ENCODE assay signal across 8 mouse cellular contexts in genomic region chr3:89177242-89178106, GRCm38 (mm10). TPM values are rescaled to one million over a fixed set of nuclear protein-coding genes. Genes with fewer than 3 reads are reported as not detected.
DNase-seq lines count a peak whose midpoint lies in the region; ATAC-seq and TF ChIP-seq lines count a peak whose summit lies in the region.

Gene Scamp3 (plus strand): TSS chr3:89177473.

- H3K4me2 ChIP-seq in embryonic facial prominence, embryonic 15.5 days (replicated peaks), result peak within 1 kb of the TSS; percentile 76
- peak within 1 kb of the TSS; percentile 89 for H3K4me2 ChIP-seq in limb, embryonic 14.5 days (replicated peaks; ENCODE audit: low read depth, low read length, severe bottlenecking)
- H3K4me2 ChIP-seq in midbrain, postnatal 0 days (ENCODE audit: low read depth, low read length, poor library complexity, severe bottlenecking), result peak within 1 kb of the TSS; percentile 68

- peak within 1 kb of the TSS; percentile 78 for H3K9ac ChIP-seq in embryonic facial prominence, embryonic 15.5 days
- peak within 1 kb of the TSS; percentile 84 for H3K9ac ChIP-seq in limb, embryonic 14.5 days (ENCODE audit: low read depth, low read length, severe bottlenecking)
- peak within 1 kb of the TSS; percentile 74 for H3K9ac ChIP-seq in midbrain, postnatal 0 days (replicated peaks; ENCODE audit: low read length, poor library complexity, severe bottlenecking)

- ATAC-seq in embryonic facial prominence, embryonic 15.5 days (ENCODE audit: insufficient number of reproducible peaks, low FRiP score, low TSS enrichment, low read depth), result peak; percentile 94
- peak; percentile 96 for ATAC-seq in limb, embryonic 14.5 days (ENCODE audit: low FRiP score, low read depth)
- peak; percentile 95 for ATAC-seq in midbrain, postnatal 0 days (ENCODE audit: low FRiP score)

- no peaks in the 10 kb centered on the region for H3K27me3 ChIP-seq in embryonic facial prominence, embryonic 15.5 days
- no peaks in the 10 kb centered on the region for H3K27me3 ChIP-seq in limb, embryonic 14.5 days (ENCODE audit: control insufficient read depth, insufficient read depth, low read length)
- no peaks in the 10 kb centered on the region for H3K27me3 ChIP-seq in midbrain, postnatal 0 days (ENCODE audit: insufficient read depth, low read length)

- H3K27ac ChIP-seq in bone marrow, adult 2 months (ENCODE audit: control insufficient read depth, insufficient read depth, low read depth, low read length, poor library complexity), result peak within 1 kb of the TSS; percentile 20; the same call in 1 of the 2 replicates
- H3K27ac ChIP-seq in embryonic facial prominence, embryonic 15.5 days (replicated peaks), result peak within 1 kb of the TSS; percentile 78
- H3K27ac ChIP-seq in limb, embryonic 14.5 days (replicated peaks; ENCODE audit: low read depth, low read length), result peak within 1 kb of the TSS; percentile 78
- peak within 1 kb of the TSS; percentile 74 for H3K27ac ChIP-seq in midbrain, postnatal 0 days (ENCODE audit: low read depth, low read length)

- peaks cover 2% of the 10 kb centered on the region; the same call in 1 of the 2 replicates for H3K4me1 ChIP-seq in bone marrow, adult 2 months (ENCODE audit: control insufficient read depth, insufficient read depth, low read length)
- H3K4me1 ChIP-seq in embryonic facial prominence, embryonic 15.5 days, result peaks cover 17% of the 10 kb centered on the region
- H3K4me1 ChIP-seq in limb, embryonic 14.5 days (ENCODE audit: control insufficient read depth, insufficient read depth, low read length), result peaks cover 7% of the 10 kb centered on the region
- H3K4me1 ChIP-seq in midbrain, postnatal 0 days (ENCODE audit: insufficient read depth, low read length), result peaks cover 8% of the 10 kb centered on the region

- peaks cover 79% of the 10 kb centered on the region for H3K36me3 ChIP-seq in embryonic facial prominence, embryonic 15.5 days
- H3K36me3 ChIP-seq in limb, embryonic 14.5 days (ENCODE audit: control insufficient read depth, insufficient read depth, low read length), result peaks cover 78% of the 10 kb centered on the region
- peaks cover 62% of the 10 kb centered on the region for H3K36me3 ChIP-seq in midbrain, postnatal 0 days (ENCODE audit: insufficient read depth, low read length)

- no peak for TF ChIP-seq CTCF in bone marrow, adult 2 months (IDR thresholded peaks at IDR 0.05; ENCODE audit: control insufficient read depth, insufficient read depth, low read length)
- no peak for TF ChIP-seq CTCF in midbrain, postnatal 0 days (IDR thresholded peaks at IDR 0.05)

- peak; percentile 98 for DNase-seq in 416B (ENCODE audit: low read depth)
- DNase-seq in heart, adult 8-10 months (ENCODE audit: low spot score), result peak; percentile 89
- DNase-seq in kidney, adult 9 months, result peak; percentile 95
- DNase-seq in limb, embryonic 14.5 days (ENCODE audit: low spot score), result peak; percentile 94
- DNase-seq in midbrain, postnatal 0 days (ENCODE audit: low spot score), result peak; percentile 97
- DNase-seq in spleen, postnatal 14 days (ENCODE audit: low spot score in 2 of 2), result peak; percentile 49 to 69

- peak; percentile 42; the same call in 1 of the 2 replicates for TF ChIP-seq POLR2A in bone marrow, adult 2 months (IDR thresholded peaks at IDR 0.05; ENCODE audit: borderline replicate concordance, control insufficient read depth, low read depth, low read length)
- no peak; the same call in 1 of the 2 replicates for TF ChIP-seq POLR2A in limb, embryonic 14.5 days (IDR thresholded peaks at IDR 0.05; ENCODE audit: borderline replicate concordance, extremely low read depth, insufficient read depth, insufficient read length)

- peak within 1 kb of the TSS; percentile 51 for H3K4me3 ChIP-seq in bone marrow, adult 2 months (replicated peaks; ENCODE audit: control insufficient read depth, low read depth, low read length)
- peak within 1 kb of the TSS; percentile 81 for H3K4me3 ChIP-seq in embryonic facial prominence, embryonic 15.5 days (replicated peaks)
- H3K4me3 ChIP-seq in limb, embryonic 14.5 days (replicated peaks; ENCODE audit: low read length), result peak within 1 kb of the TSS; percentile 83
- peak within 1 kb of the TSS; percentile 76 for H3K4me3 ChIP-seq in midbrain, postnatal 0 days (ENCODE audit: low read depth, low read length)

- under 1% methylated on average over 43 of the region's 43 CpGs for WGBS in bone marrow, adult 2 months
- WGBS in embryonic facial prominence, embryonic 15.5 days, result under 1% methylated on average over 43 of the region's 43 CpGs
- 2% methylated on average over 43 of the region's 43 CpGs for WGBS in limb, embryonic 14.5 days
- under 1% methylated on average over 43 of the region's 43 CpGs for WGBS in midbrain, postnatal 0 days

- H3K9me3 ChIP-seq in embryonic facial prominence, embryonic 15.5 days (replicated peaks), result no peaks in the 10 kb centered on the region
- H3K9me3 ChIP-seq in limb, embryonic 14.5 days (ENCODE audit: control insufficient read depth, low read length), result no peaks in the 10 kb centered on the region
- no peaks in the 10 kb centered on the region for H3K9me3 ChIP-seq in midbrain, postnatal 0 days (ENCODE audit: low read length)

RNA-seq across cellular contexts. Expression of gene Scamp3, which starts in this region (rescaled TPM):
- 25.7 and 54.2 TPM in 2 replicates for polyA plus RNA-seq in bone marrow, adult 2 months (2011; ENCODE audit: insufficient read depth, insufficient read length, low replicate concordance, missing spikeins)
- 108 and 109 TPM in 2 replicates for polyA plus RNA-seq in embryonic facial prominence, embryonic 15.5 days (2015; fragmentation: Nextera tagmentation; extraction: Ambion mirVana)
- total RNA-seq in heart, adult 8-10 months (2022), result 10 to 100 TPM; 49.4 to 57.8 (median 53.3) TPM
- 114 and 156 TPM in 2 replicates for polyA plus RNA-seq in limb, embryonic 14.5 days (2012; rRNA removed)
- 93.9 and 96.0 TPM in 2 replicates for polyA plus RNA-seq in limb, embryonic 14.5 days (2014; fragmentation: Nextera tagmentation; extraction: Ambion mirVana)
- 71.1 and 84.8 TPM in 2 replicates for total RNA-seq in midbrain, postnatal 0 days (2014; rRNA removed)
- polyA plus RNA-seq in midbrain, postnatal 0 days (2015; fragmentation: Nextera tagmentation; extraction: Ambion mirVana), result 151 and 158 TPM in 2 replicates

Comparison
In these comparisons a context has a peak if more than half of its experiments do, and no peak if none do; other contexts are left out.
1. Peak in every context shown above with its lines: DNase-seq, ATAC-seq, H3K4me3 ChIP-seq and H3K27ac ChIP-seq.
2. H3K27ac ChIP-seq: peak in every context shown above with its lines; median percentile 78 in embryonic facial prominence, embryonic 15.5 days; 78 in limb, embryonic 14.5 days; 74 in midbrain, postnatal 0 days; 20 in bone marrow, adult 2 months.